8 mouse cellular contexts compared by ENCODE assay signal in the genomic region with DNA sequence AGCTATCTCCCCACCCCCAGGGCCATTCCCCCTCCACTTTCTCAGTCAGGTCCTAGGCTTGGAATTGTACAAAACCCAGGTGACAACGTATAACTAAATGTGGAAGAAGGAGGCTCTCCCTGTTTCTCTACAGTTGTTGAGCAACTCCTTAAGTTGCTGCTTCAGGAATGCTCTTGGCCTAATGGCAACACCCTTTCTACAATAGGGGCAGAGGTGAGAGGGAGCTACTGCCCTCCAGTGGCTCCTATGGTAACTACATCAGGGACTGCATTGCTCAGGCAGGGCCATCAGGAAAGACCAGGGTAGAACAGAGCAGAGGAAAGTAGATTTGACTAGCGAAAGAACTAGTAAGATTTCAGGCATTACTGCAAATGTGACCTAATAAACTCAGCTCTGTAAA. TPM values are rescaled to one million over a fixed set of nuclear protein-coding genes. Genes with fewer than 3 reads are reported as not detected.
DNase-seq lines count a peak whose midpoint lies in the region; ATAC-seq and TF ChIP-seq lines count a peak whose summit lies in the region.

No protein-coding gene starts in this region.

- H3K36me3 ChIP-seq in splenic B cell, adult 2 months (ENCODE audit: control insufficient read depth, insufficient read depth, low read length, poor library complexity, severe bottlenecking) = no peaks in the 10 kb centered on the region

- no peak for TF ChIP-seq POLR2A in cerebellum, adult 2 months (IDR thresholded peaks at IDR 0.05; ENCODE audit: borderline replicate concordance, insufficient read depth, low read length)

- DNase-seq in cerebellum, adult 11 months = peak; percentile 52
- DNase-seq in MN1 (ENCODE audit: low spot score) = peak; percentile 26
- peak; percentile 44 to 64 for DNase-seq in cerebellum, adult 2 months
- DNase-seq in gastrocnemius, postnatal 4 days (ENCODE audit: low spot score in 2 of 2) = peak; percentile 25 to 55
- peak; percentile 91 for DNase-seq in kidney, postnatal 10 days
- peak; percentile 92 for DNase-seq in lung, postnatal 14 days
- peak; percentile 91 for DNase-seq in splenic B cell, adult 2 months (ENCODE audit: low read depth, low spot score)

- peaks cover 4% of the 10 kb centered on the region; the same call in 1 of the 2 replicates for H3K4me1 ChIP-seq in cerebellum, adult 2 months (ENCODE audit: control insufficient read depth, insufficient read depth, low read length)

- H3K27me3 ChIP-seq in cerebellum, adult 2 months (ENCODE audit: control insufficient read depth, insufficient read depth, low read length) = no peaks in the 10 kb centered on the region
- H3K27me3 ChIP-seq in splenic B cell, adult 2 months (ENCODE audit: control insufficient read depth, insufficient read depth, low read length, poor library complexity, severe bottlenecking) = no peaks in the 10 kb centered on the region

- ATAC-seq in cerebellum, adult (ENCODE audit: insufficient number of reproducible peaks, low FRiP score, low TSS enrichment) = no peak

- H3K4me3 ChIP-seq in cerebellum, adult 2 months (replicated peaks; ENCODE audit: insufficient read depth, low read depth, low read length) = no peak overlapping the region

- no peak overlapping the region for H3K27ac ChIP-seq in cerebellum, adult 2 months (ENCODE audit: insufficient read depth, low read length)

- TF ChIP-seq CTCF in cerebellum, adult 2 months (IDR thresholded peaks at IDR 0.05; ENCODE audit: borderline replicate concordance, insufficient read depth, low read depth, low read length) = peak; percentile 67

- 72% methylated on average over 2 of the region's 2 CpGs for WGBS in cerebellum, adult 2 months

RNA-seq across cellular contexts. Expression of gene Dhx40, which starts 28.8 kb away (rescaled TPM):
- 12.4 and 13.2 TPM in 2 replicates for polyA plus RNA-seq in cerebellum, adult 2 months (2012; rRNA removed)
- 10 to 100 TPM; 15.8 to 16.7 TPM for total RNA-seq in gastrocnemius, postnatal 4 days (2021)

Comparison
In these comparisons a context has a peak if more than half of its experiments do, and no peak if none do; other contexts are left out.
1. DNase-seq: peak in every context shown above with its lines; median percentile 92 in lung, postnatal 14 days; 91 in kidney, postnatal 10 days; 91 in splenic B cell, adult 2 months; 54 in cerebellum, adult 2 months; 52 in cerebellum, adult 11 months; 40 in gastrocnemius, postnatal 4 days; 26 in MN1.